Mouse (Mus musculus) cerebellum, adult 9-11 months (tissue): Measurements from ENCODE around the gene Tulp1.

Source experiments
- DNase-seq: peaks from one replicate; pipeline ENCODE4 v3.0.0; 2022

The Tulp1 gene

GRCm38 (mm10) chr17:28312232-28313211 lies 52.5 kb downstream of the Tulp1 start:
- DNase-seq, result peak; percentile 55

- no peak for DNase-seq
Observed at GRCm38 (mm10) chr17:28311366-28312132, 53.5 kb downstream of the Tulp1 start.

GRCm38 (mm10) chr17:28310831-28311230 lies 54.2 kb downstream of the Tulp1 start:
- DNase-seq, result no peak

GRCm38 (mm10) chr17:28308297-28309195 lies 56.5 kb downstream of the Tulp1 start:
- DNase-seq, result peak; percentile 76

GRCm38 (mm10) chr17:28305172-28305571 lies 59.9 kb downstream of the Tulp1 start:
- no peak for DNase-seq
